Mouse (Mus musculus): ENCODE measurements at regions not wholly inside any gene's neighbourhood (a gene's known extent, or its start where the extent isn't known, plus 50 kb on each side); places are given as distances from the start of the nearest gene placed in this dataset.

DNA sequence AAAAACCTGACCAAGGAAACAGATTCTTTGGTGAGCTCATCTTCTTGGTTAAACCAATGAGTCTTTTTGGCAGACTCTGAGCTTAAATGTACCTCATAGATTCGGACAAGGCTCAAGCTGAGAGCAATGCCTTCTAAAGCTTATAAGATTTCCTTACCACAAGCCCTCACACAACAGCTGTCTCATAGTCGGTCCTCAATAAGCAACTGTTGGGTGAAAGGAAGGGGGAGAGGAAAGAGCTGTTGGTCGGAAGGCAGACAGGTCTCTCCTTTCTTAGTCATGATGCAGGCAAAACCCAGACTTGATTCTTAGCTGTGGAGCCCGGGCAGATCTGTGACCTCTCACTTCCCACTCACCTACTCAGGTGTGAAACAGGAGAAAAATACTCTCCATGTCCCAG, 50.8 kb upstream of the 1700016C15Rik start:
- DNase-seq = no peak
